Mouse (Mus musculus) monocyte, adult 5-6 weeks (primary cell): ENCODE data around the gene Gm14326. TPM values are rescaled to one million over a fixed set of nuclear protein-coding genes. Genes with fewer than 3 reads are reported as not detected.
"Not testable (repeated sequence)": the region's sequence is repeated elsewhere in the genome, so short reads cannot be mapped to it uniquely, and the experiment has no call there.

Source experiments
- ATAC-seq: fragments of 153-309, 156-312 bp; replicated peaks from 2 replicates; pipeline ENCODE4 v1.8.0; 2017; ENCODE audit warnings: mild to moderate bottlenecking; ENCODE audit not compliant: low TSS enrichment, insufficient number of reproducible peaks, severe bottlenecking, poor library complexity, low FRiP score
- total RNA-seq: library from RNA; stranded (forward); fragments of 200-1000, 200-491, 200-594 nt; gene quantifications from 3 replicates; pipeline ENCODE4 v1.2.3, GENCODE M21; 2017

Gene Gm14326
- 28.8 to 63.4 TPM (median 57.4 TPM) in 3 replicates for total RNA-seq

DNA sequence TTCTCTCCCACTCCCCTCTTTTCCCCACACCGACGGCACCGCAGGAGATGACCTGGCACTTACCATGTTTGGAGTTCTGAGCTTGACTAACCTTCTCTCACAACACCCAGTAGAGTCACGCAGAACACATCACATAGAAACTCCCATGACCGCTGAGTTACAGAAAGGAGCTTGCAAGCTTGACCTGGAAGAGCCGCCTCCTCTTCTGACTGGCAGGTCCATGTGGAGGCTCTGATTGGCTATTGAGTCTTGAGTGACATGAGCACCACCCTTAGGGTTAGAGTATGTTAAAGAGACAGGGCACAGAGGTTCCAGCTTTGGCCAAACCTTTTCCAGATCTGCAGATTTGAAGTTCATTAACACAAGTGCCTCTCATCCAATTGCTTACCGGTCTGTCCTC is at the start of gene Gm14326:
TSS of gene Gm14326 (minus strand) at position 153 of the 400 bp plus-strand sequence.
- ATAC-seq = not testable (repeated sequence)

DNA sequence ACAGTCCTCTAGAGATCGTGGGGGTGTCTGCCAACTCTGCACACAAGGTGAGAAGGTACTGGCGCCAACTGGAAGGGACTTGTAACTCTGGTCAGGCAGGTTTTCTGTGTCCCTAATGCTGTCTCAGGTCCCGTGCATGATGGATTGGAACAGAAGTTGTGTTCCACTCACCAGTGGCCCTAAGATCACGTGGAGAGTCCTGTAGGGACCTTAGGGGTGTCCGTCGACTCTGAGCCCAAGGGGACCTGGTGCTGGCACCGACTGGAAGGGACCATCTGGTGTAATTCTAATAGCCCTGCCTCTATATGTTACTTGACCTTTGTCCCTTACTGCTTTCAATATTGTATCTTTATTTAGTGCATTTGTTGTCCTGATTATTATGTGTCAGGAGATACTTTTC is 17.7 kb upstream of the Gm14326 start:
- not testable (repeated sequence) for ATAC-seq

DNA sequence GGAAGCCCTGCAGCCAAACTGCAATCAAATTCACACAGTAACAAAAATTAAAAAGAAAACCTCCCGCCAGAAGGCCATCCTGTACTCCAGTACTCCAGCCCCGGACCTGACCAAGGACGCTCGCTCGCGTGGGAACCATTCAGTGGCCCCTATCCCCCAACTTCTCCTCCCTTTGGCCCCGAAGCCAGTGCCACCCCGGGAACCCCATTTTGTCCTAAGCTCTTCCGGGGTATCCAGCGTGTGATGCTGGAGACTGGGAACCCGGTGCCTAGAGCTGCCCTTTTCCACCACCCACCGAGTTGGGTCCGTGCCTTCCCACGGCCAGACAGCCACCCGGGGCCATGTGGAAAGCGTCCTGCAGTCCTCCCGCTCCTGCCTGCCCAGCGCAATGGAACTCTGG is 363 bp downstream of the Gm14326 start:
- not testable (repeated sequence) for ATAC-seq

DNA sequence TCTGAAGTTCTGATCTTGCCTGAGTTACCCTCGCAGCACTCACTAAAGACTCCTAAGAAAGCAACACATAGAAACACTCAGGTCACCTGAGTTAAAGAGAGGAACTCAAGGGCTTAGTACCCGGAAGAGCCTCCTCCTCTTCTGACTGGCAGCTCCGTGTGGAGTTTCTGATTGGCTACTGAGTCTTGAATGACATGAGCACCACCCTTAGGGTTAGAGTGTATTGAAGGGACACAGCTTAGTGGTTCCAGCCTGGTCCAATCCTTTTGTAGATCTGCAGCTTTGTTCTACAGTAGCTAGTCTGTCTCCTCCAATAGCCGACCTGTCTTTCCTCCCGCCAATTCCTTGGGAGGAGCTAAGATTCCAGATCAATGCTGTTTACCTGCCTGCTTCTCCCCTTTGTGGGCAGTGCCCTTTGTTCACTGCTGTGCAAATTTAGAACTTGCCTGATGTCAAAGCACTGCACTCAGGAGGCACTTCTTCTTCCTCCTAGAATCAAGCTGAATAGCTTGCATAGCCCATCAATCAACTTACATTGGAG is 31.5 kb downstream of the Gm14326 start, which contains the start of gene Zfp972:
TSS of gene Zfp972 (minus strand) at position 51 of the 541 bp plus-strand sequence.
- not testable (repeated sequence) for ATAC-seq

DNA sequence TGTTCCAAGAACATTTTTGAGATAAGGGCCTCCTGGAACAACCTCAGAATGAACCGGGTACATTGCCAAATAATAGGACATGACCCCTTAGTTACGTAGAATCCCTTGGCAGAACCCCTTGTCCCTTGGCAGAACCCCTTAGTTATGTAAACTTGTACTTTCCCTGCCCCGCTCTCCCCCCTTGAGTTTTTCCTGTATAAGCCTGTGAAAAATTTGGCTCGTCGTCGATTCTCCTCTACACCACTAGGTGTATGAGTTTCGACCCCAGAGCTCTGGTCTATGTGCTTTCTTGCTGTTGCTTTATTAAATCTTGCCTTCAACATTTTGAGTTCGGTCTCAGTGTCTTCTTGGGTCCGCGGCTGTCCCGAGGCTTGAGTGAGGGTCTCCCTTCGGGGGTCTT is 53.8 kb downstream of the Gm14326 start:
- not testable (repeated sequence) for ATAC-seq

DNA sequence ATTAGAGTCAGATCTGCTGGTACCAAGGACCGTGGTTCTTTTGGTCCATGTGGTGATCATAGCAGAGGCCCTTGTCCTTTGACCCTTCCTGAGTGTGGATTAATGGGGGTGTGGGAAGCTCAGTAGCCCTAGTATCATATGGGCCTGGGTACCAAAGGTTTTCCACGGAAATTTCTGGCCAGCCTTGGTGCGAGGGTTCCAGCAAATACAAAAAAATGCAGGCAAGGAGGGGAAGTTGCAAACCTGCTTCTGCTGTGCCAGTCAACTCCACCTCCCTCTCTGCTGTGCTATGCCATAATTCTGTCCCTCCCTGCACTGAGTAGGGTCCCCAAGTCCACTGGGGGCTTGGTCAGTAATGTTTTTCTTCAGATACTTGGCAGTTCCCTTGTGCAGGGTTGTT is 58.9 kb downstream of the Gm14326 start:
- ATAC-seq = not testable (repeated sequence)

DNA sequence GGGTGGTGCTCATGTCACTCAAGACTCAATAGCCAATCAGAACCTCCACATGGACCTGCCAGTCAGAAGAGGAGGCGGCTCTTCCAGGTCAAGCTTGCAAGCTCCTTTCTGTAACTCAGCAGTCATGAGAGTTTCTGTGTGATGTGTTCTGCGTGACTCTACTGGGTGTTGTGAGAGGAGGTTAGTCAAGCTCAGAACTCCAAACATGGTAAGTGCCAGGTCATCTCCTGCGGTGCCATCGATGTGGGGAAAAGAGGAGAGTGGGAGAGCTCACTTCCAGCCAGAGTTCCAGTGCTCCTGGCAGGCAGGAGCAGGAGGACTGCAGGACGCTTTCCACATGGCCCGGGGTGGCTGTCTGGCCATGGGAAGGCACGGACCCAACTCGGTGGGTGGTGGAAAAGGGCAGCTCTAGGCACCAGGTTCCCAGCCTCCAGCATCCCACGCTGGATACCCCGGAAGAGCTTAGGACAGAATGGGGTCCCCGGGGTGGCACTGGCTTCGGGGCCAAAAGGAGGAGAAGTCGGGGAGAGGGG is 60.0 kb downstream of the Gm14326 start, which contains the start of gene Gm14327:
TSS of gene Gm14327 (plus strand) at position 51 of the 533 bp plus-strand sequence.
- ATAC-seq = not testable (repeated sequence)

DNA sequence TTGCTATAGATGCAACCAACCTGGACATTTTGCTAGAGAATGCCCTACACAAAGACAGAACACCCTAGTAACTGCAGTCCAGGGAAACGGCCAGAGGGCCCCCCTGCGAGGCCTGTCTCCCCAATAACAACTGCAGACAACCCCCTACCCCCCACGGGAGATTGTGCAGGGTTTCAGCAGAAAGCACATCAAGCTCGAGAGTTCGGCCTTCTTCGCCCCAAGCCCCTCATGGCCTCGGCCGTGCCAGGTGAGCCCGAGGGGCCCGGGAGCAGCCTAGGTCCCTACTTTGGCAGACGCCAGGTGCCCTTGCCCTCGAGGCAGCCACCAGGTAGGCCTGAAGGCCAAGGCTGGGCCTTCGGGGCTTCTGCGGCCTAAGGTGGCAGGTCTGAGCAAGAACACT is 69.4 kb downstream of the Gm14326 start:
- ATAC-seq = not testable (repeated sequence)

Other genes starting within 250 kb of the Gm14326 start
- 0.29 TPM in 1 of 3 replicates, not detected in the others for gene Gm14322, start 198.0 kb downstream of the Gm14326 start, total RNA-seq
- 17.9 to 27.8 TPM (median 19.3 TPM) in 3 replicates for gene Gm14325, start 117.0 kb downstream of the Gm14326 start, total RNA-seq
- gene Gm14327, start 60.2 kb downstream of the Gm14326 start, total RNA-seq = not detected in 3 replicates
- 6.0 TPM in 1 of 3 replicates, not detected in the others for gene Zfp972, start 31.7 kb downstream of the Gm14326 start, total RNA-seq
- 117 to 200 TPM (median 181 TPM) in 3 replicates for gene Zfp971, start 66.0 kb upstream of the Gm14326 start, total RNA-seq
- 12.2 to 24.3 TPM (median 13.7 TPM) in 3 replicates for gene Zfp931, start 121.2 kb upstream of the Gm14326 start, total RNA-seq
- gene Phactr3, start 161.7 kb upstream of the Gm14326 start, total RNA-seq = 62.1 to 93.8 TPM (median 74.6 TPM) in 3 replicates